Mouse (Mus musculus): ENCODE results near the gene Grrp1. TPM values are rescaled to one million over a fixed set of nuclear protein-coding genes. Genes with fewer than 3 reads are reported as not detected.

Gene Grrp1
- polyA plus RNA-seq, 1 experiment from 2014 or later = 6.8 TPM

DNA sequence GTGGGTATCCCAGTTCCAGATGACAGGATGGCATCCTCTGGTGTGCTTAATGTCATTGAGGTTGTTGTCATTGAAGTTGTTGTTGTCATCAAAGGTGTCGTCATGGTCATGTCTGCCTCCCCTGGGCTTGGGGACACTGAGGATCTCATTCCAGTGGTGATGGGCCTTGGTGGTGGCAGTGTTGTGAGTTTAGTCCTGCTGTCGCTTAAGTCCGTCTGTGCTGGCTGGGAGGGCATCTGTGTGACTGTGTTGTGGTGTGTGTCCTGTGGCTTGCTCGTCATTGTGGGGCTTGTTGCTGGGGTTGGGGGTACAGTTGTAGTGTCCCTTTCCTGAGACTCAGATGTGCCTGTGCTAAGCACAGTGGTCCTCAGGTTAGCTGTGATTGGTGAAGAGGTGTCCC is 51.0 kb downstream of the Grrp1 start, which contains the start of gene Gm7534:
TSS of gene Gm7534 (minus strand) at position 101 of the 400 bp plus-strand sequence.
- Histone ChIP-seq H3K4me3 (ENCODE audit: low read depth, low read length) (no peak within 1 kb of the TSS), H3K9me3 (ENCODE audit: control insufficient read depth, low read length) (no peaks in the 10 kb centered on the region), H3K4me1 (ENCODE audit: control insufficient read depth, insufficient read depth, low read length) (no peaks in the 10 kb centered on the region), H3K9ac (ENCODE audit: low read depth, low read length) (no peak within 1 kb of the TSS), H3K36me3 (ENCODE audit: control insufficient read depth, insufficient read depth, low read length) (no peaks in the 10 kb centered on the region), H3K27me3 (replicated peaks; ENCODE audit: control insufficient read depth, insufficient read depth, low read length) (no peaks in the 10 kb centered on the region), H3K27ac (replicated peaks; ENCODE audit: low read depth, low read length) (no peak within 1 kb of the TSS), H3K4me2 (ENCODE audit: low read depth, low read length) (no peak within 1 kb of the TSS)
- no peak for DNase-seq (ENCODE audit: low spot score)
- ATAC-seq (ENCODE audit: low read depth) = no peak
- 91% methylated on average over 4 of the region's 4 CpGs for WGBS

Other genes starting within 250 kb of the Grrp1 start
- gene Lin28a, start 235.3 kb downstream of the Grrp1 start, polyA plus RNA-seq (2014; fragmentation: Nextera tagmentation; extraction: Ambion mirVana) = not detected in 2 replicates
- not detected in 2 replicates for gene Zfp683, start 200.3 kb downstream of the Grrp1 start, polyA plus RNA-seq (2014; fragmentation: Nextera tagmentation; extraction: Ambion mirVana)
- gene Crybg2, start 193.3 kb downstream of the Grrp1 start, polyA plus RNA-seq (2014; fragmentation: Nextera tagmentation; extraction: Ambion mirVana) = 5.6 and 6.5 TPM in 2 replicates
- 15.6 and 19.3 TPM in 2 replicates for gene Cd52, start 159.0 kb downstream of the Grrp1 start, polyA plus RNA-seq (2014; fragmentation: Nextera tagmentation; extraction: Ambion mirVana)
- 9.7 and 10.2 TPM in 2 replicates for gene Ubxn11, start 151.5 kb downstream of the Grrp1 start, polyA plus RNA-seq (2014; fragmentation: Nextera tagmentation; extraction: Ambion mirVana)
- 445 and 477 TPM in 2 replicates for gene Sh3bgrl3, start 125.3 kb downstream of the Grrp1 start, polyA plus RNA-seq (2014; fragmentation: Nextera tagmentation; extraction: Ambion mirVana)
- gene Cep85, start 67.0 kb downstream of the Grrp1 start, polyA plus RNA-seq (2014; fragmentation: Nextera tagmentation; extraction: Ambion mirVana) = 40.2 and 46.2 TPM in 2 replicates
- gene Gm7534, start 51.1 kb downstream of the Grrp1 start, polyA plus RNA-seq (2014; fragmentation: Nextera tagmentation; extraction: Ambion mirVana) = 0.35 TPM in 1 of 2 replicates, not detected in the other
- not detected in 2 replicates for gene Catsper4, start 26.7 kb downstream of the Grrp1 start, polyA plus RNA-seq (2014; fragmentation: Nextera tagmentation; extraction: Ambion mirVana)
- gene Cnksr1, start 15.7 kb downstream of the Grrp1 start, polyA plus RNA-seq (2014; fragmentation: Nextera tagmentation; extraction: Ambion mirVana) = 2.4 and 2.6 TPM in 2 replicates
- gene E130218I03Rik, start 10.4 kb downstream of the Grrp1 start, polyA plus RNA-seq (2014; fragmentation: Nextera tagmentation; extraction: Ambion mirVana) = 0.29 and 0.67 TPM in 2 replicates
- 13.7 and 15.7 TPM in 2 replicates for gene Zfp593, start 8.5 kb downstream of the Grrp1 start, polyA plus RNA-seq (2014; fragmentation: Nextera tagmentation; extraction: Ambion mirVana)
- 0.28 TPM in 1 of 2 replicates, not detected in the other for gene Gm30191, start 7.2 kb downstream of the Grrp1 start, polyA plus RNA-seq (2014; fragmentation: Nextera tagmentation; extraction: Ambion mirVana)
- gene Pdik1l, start 33.8 kb upstream of the Grrp1 start, polyA plus RNA-seq (2014; fragmentation: Nextera tagmentation; extraction: Ambion mirVana) = 18.5 and 19.6 TPM in 2 replicates
- 2.0 and 2.5 TPM in 2 replicates for gene Trim63, start 61.0 kb upstream of the Grrp1 start, polyA plus RNA-seq (2014; fragmentation: Nextera tagmentation; extraction: Ambion mirVana)
- gene Slc30a2, start 89.1 kb upstream of the Grrp1 start, polyA plus RNA-seq (2014; fragmentation: Nextera tagmentation; extraction: Ambion mirVana) = 0.13 and 0.42 TPM in 2 replicates
- gene Extl1, start 129.7 kb upstream of the Grrp1 start, polyA plus RNA-seq (2014; fragmentation: Nextera tagmentation; extraction: Ambion mirVana) = 3.1 and 3.6 TPM in 2 replicates
- gene Pafah2, start 142.2 kb upstream of the Grrp1 start, polyA plus RNA-seq (2014; fragmentation: Nextera tagmentation; extraction: Ambion mirVana) = 11.8 and 12.5 TPM in 2 replicates
- 1,154 and 1,326 TPM in 2 replicates for gene Stmn1, start 214.2 kb upstream of the Grrp1 start, polyA plus RNA-seq (2014; fragmentation: Nextera tagmentation; extraction: Ambion mirVana)
- gene Paqr7, start 242.6 kb upstream of the Grrp1 start, polyA plus RNA-seq (2014; fragmentation: Nextera tagmentation; extraction: Ambion mirVana) = 2.0 and 2.3 TPM in 2 replicates